Mouse (Mus musculus): ENCODE measurements around the gene Tnnt3.

DNA sequence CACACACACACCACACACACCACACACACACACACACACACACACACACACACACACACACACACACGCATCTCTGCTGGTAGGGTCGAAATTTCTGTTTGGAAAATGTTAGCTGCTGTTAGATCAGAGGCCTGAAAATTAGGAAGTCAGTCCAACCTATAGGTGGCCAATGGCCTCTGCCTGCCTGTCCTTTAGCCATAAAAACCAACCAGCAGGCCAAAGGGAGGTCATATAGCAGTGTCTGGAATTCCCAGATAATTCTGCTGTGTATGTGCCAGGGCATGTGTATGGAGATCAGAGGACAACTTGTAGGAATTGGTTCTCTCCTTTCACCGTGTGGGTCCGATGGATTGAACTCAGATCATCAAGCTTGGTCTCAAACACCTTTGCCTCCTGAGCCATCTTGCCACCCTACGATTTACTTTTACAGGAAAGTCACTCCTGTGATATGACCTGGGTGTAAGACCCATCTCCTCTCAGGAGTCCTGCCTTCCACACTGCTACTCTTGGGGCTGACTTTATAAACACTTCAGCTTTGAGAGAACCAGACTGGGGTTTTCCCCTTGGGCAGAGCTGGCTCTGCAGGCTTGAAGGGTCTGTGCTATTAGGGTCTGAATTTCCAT, 39.8 kb upstream of the Tnnt3 start:
- no peak for TF ChIP-seq CTCF (conservative IDR thresholded peaks at IDR 0.05; ENCODE audit: insufficient read depth, insufficient read length, low read depth, low read length)
- no peak for TF ChIP-seq POLR2A (IDR thresholded peaks at IDR 0.05; ENCODE audit: low read depth, low read length)

Measured in kidney, adult 2 months (tissue).